Mouse (Mus musculus): ENCODE results near the gene Cd8b1. TPM values are rescaled to one million over a fixed set of nuclear protein-coding genes. Genes with fewer than 3 reads are reported as not detected.
"Not testable (repeated sequence)": the region's sequence is repeated elsewhere in the genome, so short reads cannot be mapped to it uniquely, and the experiment has no call there.

The Cd8b1 gene
- polyA plus RNA-seq, 1 experiment, result not detected

DNA sequence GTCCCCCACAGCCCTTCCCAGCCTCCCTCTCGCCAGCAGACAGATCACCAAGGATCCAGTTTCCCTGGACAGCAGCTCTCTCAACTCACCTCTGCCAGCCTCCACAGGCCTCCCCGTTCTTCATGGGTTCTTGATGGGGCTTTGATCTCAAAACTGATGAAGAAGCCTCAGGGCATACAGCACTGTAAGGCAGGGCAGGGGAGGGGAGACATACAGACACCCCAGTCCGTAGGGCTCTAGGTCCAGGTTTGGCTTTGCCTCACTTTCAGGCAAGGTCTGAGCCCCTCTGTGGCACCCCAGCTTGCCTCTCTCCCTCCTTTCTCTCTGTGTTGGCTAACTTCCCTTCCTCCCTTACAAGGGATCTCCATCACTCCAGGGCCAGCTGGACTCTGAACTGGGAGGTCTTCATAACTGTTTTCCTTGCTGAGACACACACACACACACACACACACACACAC lies 733 bp upstream of the Cd8b1 start, which contains the start of gene Smyd1:
Smyd1 (minus strand) TSS at position 408 of the 458 bp plus-strand sequence.
- no peaks in the 10 kb centered on the region for H3K9me3 ChIP-seq (ENCODE audit: control insufficient read depth, low read length)
- no peaks in the 10 kb centered on the region for H3K4me1 ChIP-seq (ENCODE audit: control insufficient read depth)
- H3K27me3 ChIP-seq (ENCODE audit: control insufficient read depth), result no peaks in the 10 kb centered on the region
- TF ChIP-seq GATA1 (IDR thresholded peaks at IDR 0.05; ENCODE audit: low read length) (no peak), TAL1 (IDR thresholded peaks at IDR 0.05; ENCODE audit: low read length) (no peak)
- H3K4me3 ChIP-seq (replicated peaks), result no peak within 1 kb of the TSS
- H3K36me3 ChIP-seq (ENCODE audit: control insufficient read depth), result no peaks in the 10 kb centered on the region

DNA sequence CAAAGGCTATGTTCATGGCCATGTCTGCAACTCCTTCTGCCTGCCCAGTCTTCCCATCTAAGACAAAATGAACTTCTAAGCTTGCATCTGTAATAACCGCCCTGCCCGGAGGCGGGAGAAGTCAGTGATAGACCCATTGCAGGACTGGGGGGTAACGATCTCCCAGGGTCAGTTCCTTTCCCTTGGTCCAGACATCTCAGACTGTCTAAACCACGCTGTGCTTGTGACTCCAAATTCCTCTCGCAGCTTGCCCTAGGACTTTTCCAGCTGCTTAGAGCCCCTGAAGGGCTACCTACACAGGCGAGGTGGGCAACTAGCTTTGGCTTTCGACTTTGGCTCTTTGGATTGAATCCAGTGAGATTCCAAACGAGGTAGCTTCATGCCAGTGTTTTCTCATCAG lies 2.2 kb downstream of the Cd8b1 start:
- H3K9me3 ChIP-seq (ENCODE audit: control insufficient read depth, low read length), result no peaks in the 10 kb centered on the region
- H3K27me3 ChIP-seq (ENCODE audit: control insufficient read depth), result no peaks in the 10 kb centered on the region
- no peaks in the 10 kb centered on the region for H3K36me3 ChIP-seq (ENCODE audit: control insufficient read depth)
- TF ChIP-seq GATA1 (IDR thresholded peaks at IDR 0.05; ENCODE audit: low read length) (no peak), TAL1 (IDR thresholded peaks at IDR 0.05; ENCODE audit: low read length) (no peak)
- no peak overlapping the region for H3K4me3 ChIP-seq (replicated peaks)
- H3K4me1 ChIP-seq (ENCODE audit: control insufficient read depth), result no peaks in the 10 kb centered on the region

DNA sequence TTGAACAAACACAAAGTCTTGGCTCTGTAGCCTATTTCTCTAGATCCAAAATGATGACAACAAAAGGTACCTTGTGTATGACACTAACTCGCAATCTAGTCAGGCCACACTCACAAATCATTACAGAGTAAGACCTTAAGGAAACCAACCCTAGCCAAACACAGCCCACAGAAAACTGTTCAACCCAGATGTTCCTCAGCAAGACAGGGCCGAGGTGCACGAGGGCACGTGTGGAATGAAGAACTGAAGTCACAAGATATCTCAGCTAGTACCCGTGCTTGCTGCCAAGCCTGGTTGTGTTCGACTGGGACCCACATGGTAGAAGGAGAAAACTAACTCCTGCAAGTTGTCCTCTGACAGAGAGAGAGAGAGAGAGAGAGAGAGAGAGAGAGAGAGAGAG lies 7.3 kb downstream of the Cd8b1 start:
- H3K36me3 ChIP-seq (ENCODE audit: control insufficient read depth), result no peaks in the 10 kb centered on the region
- H3K4me1 ChIP-seq (ENCODE audit: control insufficient read depth), result no peaks in the 10 kb centered on the region
- no peak for TF ChIP-seq GATA1 (IDR thresholded peaks at IDR 0.05; ENCODE audit: low read length)
- no peaks in the 10 kb centered on the region for H3K9me3 ChIP-seq (ENCODE audit: control insufficient read depth, low read length)
- no peak overlapping the region for H3K4me3 ChIP-seq (replicated peaks)
- no peaks in the 10 kb centered on the region for H3K27me3 ChIP-seq (ENCODE audit: control insufficient read depth)

DNA sequence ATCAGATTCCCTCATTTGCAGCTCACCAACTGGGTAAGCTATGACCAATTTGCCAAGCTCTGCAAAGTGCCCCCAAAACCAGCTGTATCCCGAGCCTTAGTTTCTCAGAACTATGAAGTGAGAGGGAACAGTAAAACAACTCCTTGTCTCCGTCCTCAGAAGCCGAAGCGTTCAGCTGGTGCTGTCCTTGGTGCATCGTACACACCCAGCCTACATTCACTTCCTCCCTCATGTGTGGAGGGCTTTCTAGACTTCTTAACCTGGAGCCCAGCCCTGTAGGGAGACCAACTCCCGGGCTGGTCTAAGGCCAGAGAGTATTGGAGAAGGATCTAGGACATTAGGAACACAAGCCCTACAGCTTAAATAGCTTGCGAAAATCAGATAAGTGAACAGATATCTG lies 7.9 kb downstream of the Cd8b1 start:
- H3K4me3 ChIP-seq (replicated peaks), result no peak overlapping the region
- H3K36me3 ChIP-seq (ENCODE audit: control insufficient read depth), result no peaks in the 10 kb centered on the region
- H3K9me3 ChIP-seq (ENCODE audit: control insufficient read depth, low read length), result no peaks in the 10 kb centered on the region
- H3K27me3 ChIP-seq (ENCODE audit: control insufficient read depth), result no peaks in the 10 kb centered on the region
- H3K4me1 ChIP-seq (ENCODE audit: control insufficient read depth), result no peaks in the 10 kb centered on the region
- TF ChIP-seq GATA1 (IDR thresholded peaks at IDR 0.05; ENCODE audit: low read length) (no peak), TAL1 (IDR thresholded peaks at IDR 0.05; ENCODE audit: low read length) (no peak)

DNA sequence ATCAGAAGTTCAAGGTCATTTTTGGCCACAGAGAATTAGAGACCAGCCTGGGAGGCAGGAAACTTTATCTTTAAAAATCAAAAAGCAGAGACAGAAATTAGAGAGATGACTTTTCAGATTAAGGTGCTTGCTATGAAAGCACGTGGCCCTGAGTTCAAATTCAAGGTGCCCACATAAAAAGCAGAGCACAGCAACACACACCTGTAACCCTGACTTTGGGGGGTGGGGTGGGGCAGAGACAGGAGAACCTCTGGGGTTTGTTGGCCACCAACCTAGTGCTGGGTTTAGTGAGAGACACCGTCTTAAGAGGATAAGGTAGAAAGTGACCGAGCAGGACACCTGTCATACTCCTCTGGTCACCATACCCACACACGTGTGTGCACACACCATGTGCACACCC lies 8.9 kb downstream of the Cd8b1 start:
- H3K27me3 ChIP-seq (ENCODE audit: control insufficient read depth), result not testable (repeated sequence)

DNA sequence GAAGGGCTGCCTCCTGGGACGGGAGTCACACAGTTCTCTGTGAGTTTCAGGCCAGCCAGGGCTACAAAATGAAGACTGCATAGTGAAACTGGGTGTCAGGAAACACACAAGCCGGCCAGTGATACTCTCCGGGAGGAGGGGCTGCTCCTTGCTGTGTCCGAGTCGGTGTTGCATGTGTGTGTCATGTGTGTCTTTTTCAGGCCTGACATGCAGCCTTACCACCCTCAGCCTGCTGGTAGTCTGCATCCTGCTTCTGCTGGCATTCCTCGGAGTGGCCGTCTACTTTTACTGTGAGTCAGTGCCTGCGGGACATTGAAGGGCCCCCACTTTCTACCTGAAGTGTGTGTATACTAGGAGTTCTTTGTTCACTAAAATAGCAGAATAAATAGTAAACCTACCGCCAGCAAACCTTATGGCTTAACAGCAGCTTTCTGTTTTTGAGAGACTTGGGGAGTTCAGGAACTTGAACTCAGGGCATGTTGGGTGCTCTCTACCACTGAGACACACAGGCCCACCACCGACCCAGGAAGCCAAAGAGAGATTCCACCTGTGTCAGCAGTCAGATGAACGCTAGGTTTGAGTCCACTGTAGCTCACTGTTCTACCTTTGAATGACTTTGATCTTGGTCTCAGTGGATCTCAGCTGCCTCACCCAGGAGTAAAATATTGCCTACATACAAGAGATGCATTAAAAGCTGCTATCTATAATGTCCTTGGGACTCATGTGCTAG lies 9.8 kb downstream of the Cd8b1 start:
- Histone ChIP-seq H3K4me1 (ENCODE audit: control insufficient read depth) (no peaks in the 10 kb centered on the region), H3K27me3 (ENCODE audit: control insufficient read depth) (no peaks in the 10 kb centered on the region), H3K9me3 (ENCODE audit: control insufficient read depth, low read length) (no peaks in the 10 kb centered on the region), H3K4me3 (replicated peaks) (no peak overlapping the region), H3K36me3 (ENCODE audit: control insufficient read depth) (no peaks in the 10 kb centered on the region)
- TF ChIP-seq TAL1 (IDR thresholded peaks at IDR 0.05; ENCODE audit: low read length) (no peak), GATA1 (IDR thresholded peaks at IDR 0.05; ENCODE audit: low read length) (no peak)

More for the DNA sequence above, 8.9 kb downstream of the Cd8b1 start:
- not testable (repeated sequence) for H3K9me3 ChIP-seq (ENCODE audit: control insufficient read depth, low read length); H3K4me1 ChIP-seq (ENCODE audit: control insufficient read depth); H3K36me3 ChIP-seq (ENCODE audit: control insufficient read depth); H3K4me3 ChIP-seq (replicated peaks)

GRCm38 (mm10) chr6:71333031-71333430 lies 10.4 kb downstream of the Cd8b1 start:
- TF ChIP-seq GATA1 (IDR thresholded peaks at IDR 0.05; ENCODE audit: low read length), result no peak
- Histone ChIP-seq H3K9me3 (ENCODE audit: control insufficient read depth, low read length) (no peaks in the 10 kb centered on the region), H3K4me3 (replicated peaks) (no peak overlapping the region), H3K36me3 (ENCODE audit: control insufficient read depth) (no peaks in the 10 kb centered on the region), H3K27me3 (ENCODE audit: control insufficient read depth) (no peaks in the 10 kb centered on the region), H3K4me1 (ENCODE audit: control insufficient read depth) (no peaks in the 10 kb centered on the region)

GRCm38 (mm10) chr6:71333578-71334273 lies 11.1 kb downstream of the Cd8b1 start:
- Histone ChIP-seq H3K27me3 (ENCODE audit: control insufficient read depth) (no peaks in the 10 kb centered on the region), H3K9me3 (ENCODE audit: control insufficient read depth, low read length) (no peaks in the 10 kb centered on the region), H3K4me1 (ENCODE audit: control insufficient read depth) (no peaks in the 10 kb centered on the region), H3K4me3 (replicated peaks) (no peak overlapping the region), H3K36me3 (ENCODE audit: control insufficient read depth) (no peaks in the 10 kb centered on the region)
- no peak for TF ChIP-seq TAL1 (IDR thresholded peaks at IDR 0.05; ENCODE audit: low read length)

GRCm38 (mm10) chr6:71337666-71338065 lies 15.1 kb downstream of the Cd8b1 start:
- TF ChIP-seq GATA1 (IDR thresholded peaks at IDR 0.05; ENCODE audit: low read length), result no peak
- no peak for TF ChIP-seq TAL1 (IDR thresholded peaks at IDR 0.05; ENCODE audit: low read length)
- Histone ChIP-seq H3K36me3 (ENCODE audit: control insufficient read depth) (no peaks in the 10 kb centered on the region), H3K4me1 (ENCODE audit: control insufficient read depth) (no peaks in the 10 kb centered on the region), H3K27me3 (ENCODE audit: control insufficient read depth) (no peaks in the 10 kb centered on the region), H3K9me3 (ENCODE audit: control insufficient read depth, low read length) (no peaks in the 10 kb centered on the region), H3K4me3 (replicated peaks) (no peak overlapping the region)

All from erythroblast, embryonic 14.5 days (primary cell).